Mouse (Mus musculus) heart, embryonic 12.5 days (tissue): ENCODE data around the gene Arih1. TPM values are rescaled to one million over a fixed set of nuclear protein-coding genes. Genes with fewer than 3 reads are reported as not detected.

Source experiments
- polyA plus RNA-seq: library from polyadenylated mRNA; unstranded; fragments of >200 nt; fragmentation: Nextera tagmentation; extraction: Ambion mirVana; gene quantifications from 2 replicates; pipeline ENCODE4 v1.2.1, GENCODE M21; 2016

The Arih1 gene
- polyA plus RNA-seq, 1 experiment from 2014 or later: 20.9 TPM

Other genes starting within 250 kb of the Arih1 start
- 31.2 and 31.6 TPM in 2 replicates for gene Adpgk, start 195.1 kb downstream of the Arih1 start, polyA plus RNA-seq
- 6.6 and 6.9 TPM in 2 replicates for gene Bbs4, start 133.1 kb downstream of the Arih1 start, polyA plus RNA-seq
- 74.7 and 81.6 TPM in 2 replicates for gene Hexa, start 52.9 kb upstream of the Arih1 start, polyA plus RNA-seq
- gene Tmem202, start 53.2 kb upstream of the Arih1 start, polyA plus RNA-seq: 0.64 TPM in 1 of 2 replicates, not detected in the other
- not detected in 2 replicates for gene Celf6, start 91.3 kb upstream of the Arih1 start, polyA plus RNA-seq
- 19.5 and 20.0 TPM in 2 replicates for gene Parp6, start 130.7 kb upstream of the Arih1 start, polyA plus RNA-seq
- 1,832 and 1,839 TPM in 2 replicates for gene Pkm, start 169.8 kb upstream of the Arih1 start, polyA plus RNA-seq
- 0.32 TPM in 1 of 2 replicates, not detected in the other for gene Gramd2, start 193.5 kb upstream of the Arih1 start, polyA plus RNA-seq